Mouse (Mus musculus) heart, embryonic 16.5 days (tissue): ENCODE results near the gene Efl1. TPM values are rescaled to one million over a fixed set of nuclear protein-coding genes. Genes with fewer than 3 reads are reported as not detected.
A peak's percentile ranks its signal among the peaks of the same experiment; 100 is the strongest.

ENCODE experiments used
- ATAC-seq: fragments of 200-750 bp; cut with Nextera tagmentation; replicated peaks from 2 replicates; pipeline ENCODE4 v1.8.0; 2017; ENCODE audit warnings: moderate number of reproducible peaks; ENCODE audit not compliant: insufficient read depth, low FRiP score; ENCODE audit errors: extremely low read depth
- H3K27ac ChIP-seq: fragments of 300-500 bp; sonication (generic); 2 replicates; pipeline ENCODE4 v1.5.1; 2014; ENCODE audit warnings: mild to moderate bottlenecking, low read length, control low read depth, moderate library complexity
- H3K27me3 ChIP-seq: fragments of 300-500 bp; sonication (generic); 2 replicates; pipeline ENCODE4 v1.6.1; 2014; ENCODE audit warnings: low read length, mixed read lengths; ENCODE audit not compliant: control insufficient read depth, insufficient read depth
- H3K36me3 ChIP-seq: fragments of 300-500 bp; sonication (generic); 2 replicates; pipeline ENCODE4 v1.6.1; 2014; ENCODE audit not compliant: control insufficient read depth, insufficient read depth
- H3K4me1 ChIP-seq: fragments of 300-500 bp; sonication (generic); 2 replicates; pipeline ENCODE4 v1.6.1; 2014; ENCODE audit warnings: low read length, mixed read lengths; ENCODE audit not compliant: control insufficient read depth, insufficient read depth
- H3K4me2 ChIP-seq: fragments of 300-500 bp; sonication (generic); 2 replicates; pipeline ENCODE4 v1.6.1; 2014; ENCODE audit warnings: low read depth, mild to moderate bottlenecking, control low read depth, low read length
- H3K4me3 ChIP-seq: fragments of 300-500 bp; sonication (generic); 2 replicates; pipeline ENCODE4 v1.5.1; 2014; ENCODE audit warnings: mild to moderate bottlenecking, control low read depth, low read length
- H3K9ac ChIP-seq: fragments of 300-500 bp; sonication (generic); 2 replicates; pipeline ENCODE4 v1.6.1; 2014; ENCODE audit warnings: low read length, control low read depth
- H3K9me3 ChIP-seq: fragments of 300-500 bp; sonication (generic); replicated peaks from 2 replicates; pipeline ENCODE4 v1.6.1; 2016; ENCODE audit warnings: low read length; ENCODE audit not compliant: control insufficient read depth
- whole genome bisulfite sequencing: fragments of 180-500 bp; shearing (Covaris S2); extraction: QIAGEN DNeasy Blood & Tissue Kit; methylation state at CpG from one replicate; pipeline ENCODE4 v1.1.7; 2014; 5-methylcytosine and 5-hydroxymethylcytosine counted together
- polyA plus RNA-seq: library from polyadenylated mRNA; unstranded; fragments of >200 nt; fragmentation: Nextera tagmentation; extraction: Ambion mirVana; gene quantifications from 2 replicates; pipeline ENCODE4 v1.2.1, GENCODE M21; 2015

Gene Efl1
- polyA plus RNA-seq, 1 experiment from 2014 or later = 15.0 TPM

- H3K9ac ChIP-seq = no peak overlapping the region
Measured at GRCm38 (mm10) chr7:82783071-82783470, 134.7 kb downstream of the Efl1 start.

DNA sequence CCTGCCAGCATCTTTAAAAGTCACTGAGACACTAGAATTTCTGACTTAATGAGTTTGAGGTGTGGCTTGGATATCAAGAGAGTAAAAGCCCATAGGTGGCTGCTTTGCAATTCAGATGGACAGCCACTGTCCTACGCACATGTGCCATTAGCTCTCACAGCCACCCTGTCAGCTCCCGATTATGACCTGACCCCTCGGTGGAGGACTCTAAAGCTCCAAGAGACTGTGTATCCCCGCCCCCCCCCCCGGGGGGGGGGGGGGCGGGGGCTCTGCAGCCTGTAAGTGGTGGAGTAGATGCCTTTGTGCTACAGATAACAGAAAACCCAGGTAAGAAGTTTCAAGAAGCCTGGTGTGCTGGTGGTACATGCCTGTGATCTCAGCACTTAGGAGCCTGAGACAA lies 135.3 kb downstream of the Efl1 start:
- Histone ChIP-seq H3K4me3 (no peak overlapping the region), H3K27me3 (no peaks in the 10 kb centered on the region), H3K27ac (no peak overlapping the region), H3K4me1 (peaks cover 3% of the 10 kb centered on the region; the same call in 1 of the 2 replicates), H3K9me3 (no peaks in the 10 kb centered on the region), H3K4me2 (no peak overlapping the region), H3K36me3 (no peaks in the 10 kb centered on the region), H3K9ac (no peak overlapping the region)
- ATAC-seq = no peak
- WGBS = 41% methylated on average over 4 of the region's 6 CpGs

More at GRCm38 (mm10) chr7:82783071-82783470, 134.7 kb downstream of the Efl1 start:
- Histone ChIP-seq H3K4me2 (no peak overlapping the region), H3K4me3 (no peak overlapping the region), H3K36me3 (no peaks in the 10 kb centered on the region), H3K27ac (no peak overlapping the region), H3K27me3 (no peaks in the 10 kb centered on the region), H3K4me1 (peaks cover 3% of the 10 kb centered on the region; the same call in 1 of the 2 replicates), H3K9me3 (no peaks in the 10 kb centered on the region)
- ATAC-seq = no peak
- 85% methylated on average over 2 of the region's 2 CpGs for WGBS

GRCm38 (mm10) chr7:82785335-82785934 lies 137.0 kb downstream of the Efl1 start:
- H3K36me3 ChIP-seq = no peaks in the 10 kb centered on the region
- no peak overlapping the region for H3K27ac ChIP-seq
- H3K9ac ChIP-seq = no peak overlapping the region
- no peak for ATAC-seq
- no peaks in the 10 kb centered on the region for H3K27me3 ChIP-seq
- WGBS = 57% methylated on average over 6 of the region's 6 CpGs
- no peaks in the 10 kb centered on the region for H3K9me3 ChIP-seq
- no peak overlapping the region for H3K4me2 ChIP-seq
- H3K4me3 ChIP-seq = no peak overlapping the region
- H3K4me1 ChIP-seq = peaks cover 3% of the 10 kb centered on the region; the same call in 1 of the 2 replicates

- no peak overlapping the region for H3K27ac ChIP-seq
- no peak overlapping the region for H3K4me3 ChIP-seq
- no peaks in the 10 kb centered on the region for H3K9me3 ChIP-seq
- no peak overlapping the region for H3K4me2 ChIP-seq
- 73% methylated on average over 2 of the region's 2 CpGs for WGBS
- H3K9ac ChIP-seq = no peak overlapping the region
- peaks cover 3% of the 10 kb centered on the region; the same call in 1 of the 2 replicates for H3K4me1 ChIP-seq
- 0 out of 2 replicates have a peak, but pooled peaks have one; percentile 18 for ATAC-seq
- no peaks in the 10 kb centered on the region for H3K27me3 ChIP-seq
- H3K36me3 ChIP-seq = no peaks in the 10 kb centered on the region
Measured at GRCm38 (mm10) chr7:82785970-82786647, 137.7 kb downstream of the Efl1 start.

- WGBS = 51% methylated on average over 2 of the region's 2 CpGs
- Histone ChIP-seq H3K9me3 (no peaks in the 10 kb centered on the region), H3K27ac (no peak overlapping the region), H3K36me3 (no peaks in the 10 kb centered on the region), H3K27me3 (no peaks in the 10 kb centered on the region), H3K4me3 (no peak overlapping the region), H3K4me2 (no peak overlapping the region), H3K9ac (no peak overlapping the region), H3K4me1 (no peaks in the 10 kb centered on the region)
- no peak for ATAC-seq
Measured at GRCm38 (mm10) chr7:82792644-82793043, 144.2 kb downstream of the Efl1 start.

DNA sequence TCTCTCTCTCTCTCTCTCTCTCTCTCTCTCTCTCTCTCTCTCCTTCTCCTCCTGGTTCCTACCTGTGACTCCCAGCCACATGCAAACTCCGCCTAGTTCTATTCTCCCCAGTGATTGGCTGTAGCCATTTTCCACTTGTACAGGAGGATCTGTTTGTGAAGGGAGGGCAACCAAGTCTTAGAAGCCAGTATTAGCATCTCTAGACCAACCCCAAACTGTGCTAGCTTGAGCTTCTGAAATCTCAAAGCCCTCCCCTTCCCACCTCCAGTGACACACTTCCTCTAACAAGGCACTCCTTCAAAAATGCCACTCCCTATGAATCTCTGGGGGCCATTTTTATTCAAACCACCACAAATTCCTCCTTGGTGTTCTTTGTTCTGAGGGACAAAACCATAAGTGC lies 144.7 kb downstream of the Efl1 start:
- no peaks in the 10 kb centered on the region for H3K27me3 ChIP-seq
- H3K9me3 ChIP-seq = no peaks in the 10 kb centered on the region
- no peak overlapping the region for H3K4me2 ChIP-seq
- H3K27ac ChIP-seq = no peak overlapping the region
- WGBS = 81% methylated on average over 1 of the region's 1 CpGs
- H3K4me1 ChIP-seq = no peaks in the 10 kb centered on the region
- H3K4me3 ChIP-seq = no peak overlapping the region
- H3K36me3 ChIP-seq = no peaks in the 10 kb centered on the region
- ATAC-seq = no peak
- no peak overlapping the region for H3K9ac ChIP-seq

DNA sequence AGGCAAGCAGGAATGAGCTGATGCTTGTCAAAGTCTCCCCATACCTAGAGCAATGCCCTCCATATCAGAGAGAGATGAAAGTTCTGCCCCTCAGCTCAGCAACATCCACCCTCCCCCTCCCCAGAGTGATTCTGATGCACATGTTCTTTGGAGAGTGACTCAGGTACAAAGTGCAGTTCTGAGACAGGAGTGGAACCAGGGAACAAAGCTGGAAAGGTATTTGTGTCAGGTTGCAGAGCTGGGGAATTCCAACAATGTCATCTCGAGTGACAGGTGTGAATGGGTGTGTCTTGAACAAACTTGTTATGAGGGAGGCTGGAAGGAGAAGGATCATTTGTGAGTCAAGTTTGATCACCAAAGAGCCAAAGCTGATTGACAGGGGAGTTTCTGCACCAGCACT lies 146.1 kb downstream of the Efl1 start:
- no peak for ATAC-seq
- Histone ChIP-seq H3K27ac (no peak overlapping the region), H3K9ac (no peak overlapping the region), H3K9me3 (no peaks in the 10 kb centered on the region), H3K36me3 (no peaks in the 10 kb centered on the region), H3K4me3 (no peak overlapping the region), H3K4me1 (no peaks in the 10 kb centered on the region), H3K4me2 (no peak overlapping the region), H3K27me3 (no peaks in the 10 kb centered on the region)
- 23% methylated on average over 1 of the region's 1 CpGs for WGBS

DNA sequence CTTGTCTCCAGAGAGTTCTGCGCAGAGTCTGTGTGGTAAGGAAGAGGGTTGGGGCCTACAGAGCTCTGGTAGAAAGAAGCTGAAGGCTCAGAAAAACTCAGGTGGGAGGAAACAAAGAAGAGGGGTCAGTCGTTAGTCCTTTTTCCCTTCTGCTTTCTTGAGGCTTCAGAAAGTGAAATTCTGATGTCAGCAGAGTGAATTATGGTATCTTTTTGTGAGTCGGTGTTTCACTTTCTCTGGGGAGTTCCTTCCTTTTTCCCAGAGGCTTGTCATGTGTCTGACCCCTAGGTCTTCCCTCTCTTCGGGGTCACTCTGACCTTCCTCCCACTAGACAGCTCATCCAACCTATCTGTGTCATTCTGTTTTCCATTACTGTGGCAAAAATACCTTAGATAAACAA lies 153.8 kb downstream of the Efl1 start:
- no peak overlapping the region for H3K27ac ChIP-seq
- no peak for ATAC-seq
- 52% methylated on average over 4 of the region's 4 CpGs for WGBS
- no peaks in the 10 kb centered on the region for H3K4me1 ChIP-seq
- H3K36me3 ChIP-seq = no peaks in the 10 kb centered on the region
- no peak overlapping the region for H3K4me2 ChIP-seq
- H3K27me3 ChIP-seq = no peaks in the 10 kb centered on the region
- H3K4me3 ChIP-seq = no peak overlapping the region
- H3K9ac ChIP-seq = no peak overlapping the region
- H3K9me3 ChIP-seq = no peaks in the 10 kb centered on the region

DNA sequence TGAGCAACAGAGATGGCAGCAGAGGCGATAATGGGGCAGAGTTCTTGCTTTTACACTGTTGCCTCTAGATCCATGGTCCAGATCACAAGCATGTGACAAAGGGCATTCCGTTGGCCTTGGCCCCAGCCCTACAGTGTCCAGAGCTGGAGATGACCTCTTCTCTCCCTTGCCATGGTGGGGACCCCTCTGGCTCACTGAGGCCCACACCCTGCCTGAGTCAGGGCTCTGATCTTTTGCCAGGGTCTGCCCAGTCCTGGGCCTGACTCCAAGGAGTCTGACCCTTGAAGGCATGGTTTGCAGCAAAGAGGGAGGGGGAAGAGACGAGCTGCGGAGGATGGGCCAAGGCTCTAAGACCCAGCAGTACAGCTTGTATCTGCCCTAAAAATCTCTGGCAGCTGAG lies 159.8 kb downstream of the Efl1 start:
- no peak overlapping the region for H3K4me2 ChIP-seq
- H3K27me3 ChIP-seq = no peaks in the 10 kb centered on the region
- H3K27ac ChIP-seq = no peak overlapping the region
- H3K36me3 ChIP-seq = no peaks in the 10 kb centered on the region
- 0 out of 2 replicates have a peak, but pooled peaks have one; percentile 6 for ATAC-seq
- no peak overlapping the region for H3K4me3 ChIP-seq
- H3K9me3 ChIP-seq = no peaks in the 10 kb centered on the region
- no peak overlapping the region for H3K9ac ChIP-seq
- 57% methylated on average over 4 of the region's 4 CpGs for WGBS
- H3K4me1 ChIP-seq = 0 out of 2 replicates have a peak, but pooled peaks cover 4% of the 10 kb centered on the region
